Mouse (Mus musculus) kidney, adult 2 months (tissue): ENCODE measurements around the gene Dusp6.

Experiments used
- CTCF ChIP-seq: fragments of 200-500 bp; conservative IDR thresholded peaks from 2 replicates; pipeline ENCODE4 v1.5.1; 2011; ENCODE audit warnings: low read depth, mild to moderate bottlenecking, control low read depth, low read length, moderate library complexity, mixed read lengths; ENCODE audit not compliant: insufficient read depth, insufficient read length
- POLR2A ChIP-seq: fragments of 200-500 bp; IDR thresholded peaks from one replicate; pipeline ENCODE4 v1.6.1; 2011; ENCODE audit warnings: low read depth, low read length, control low read depth

DNA sequence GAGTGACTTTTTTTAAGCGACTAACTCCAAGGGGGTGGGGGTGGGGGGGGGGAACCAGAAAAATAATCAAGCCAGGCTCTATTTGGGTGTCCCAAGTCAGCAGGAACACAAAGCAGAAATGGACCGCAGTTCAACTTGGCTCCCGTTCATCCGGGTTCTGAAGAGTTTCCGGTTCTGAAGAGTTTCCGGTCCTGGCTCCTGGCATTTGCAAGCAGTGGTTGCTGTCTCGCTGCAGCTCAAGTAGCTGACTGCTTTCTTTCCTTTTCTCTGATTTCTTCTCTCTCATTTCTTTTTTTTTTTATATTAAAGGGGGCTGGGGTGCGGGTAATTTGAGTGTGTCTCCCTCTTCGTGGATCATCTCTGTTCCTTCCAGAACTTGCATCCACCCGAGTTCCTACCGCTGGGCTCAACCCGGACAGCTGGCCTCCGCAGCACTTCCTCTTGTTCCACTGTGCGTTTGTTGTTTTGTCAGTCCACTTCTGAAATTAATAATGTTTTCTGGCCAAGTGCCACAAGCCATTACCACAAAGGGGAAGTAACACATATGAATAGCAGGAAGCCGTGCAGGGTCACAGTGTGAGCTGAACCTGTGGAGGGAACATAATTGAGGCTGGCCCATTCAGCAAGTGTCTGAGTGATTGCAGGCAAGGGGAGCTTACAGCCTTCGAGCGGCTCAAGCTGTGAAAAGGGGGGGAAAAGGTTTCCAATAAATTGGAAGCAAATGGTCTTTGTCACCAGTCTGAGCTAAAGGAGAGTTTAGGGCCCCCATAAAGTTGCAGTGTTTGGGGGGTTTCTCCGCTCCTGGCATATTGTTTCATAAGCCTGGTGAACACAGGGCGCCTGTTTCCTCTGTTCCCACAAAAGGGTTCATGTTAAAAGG, 5.6 kb downstream of the Dusp6 start:
- TF ChIP-seq CTCF (no peak), POLR2A (no peak)
